Mouse (Mus musculus): ENCODE results near the gene Armh3. TPM values are rescaled to one million over a fixed set of nuclear protein-coding genes. Genes with fewer than 3 reads are reported as not detected.
A peak's percentile ranks its signal among the peaks of the same experiment; 100 is the strongest.

Gene Armh3
- total and polyA plus RNA-seq, 3 experiments, result 4.1 to 10.8 TPM; not detected in 1

GRCm38 (mm10) chr19:45953286-45953685, 45.0 kb downstream of the Armh3 start:
- Histone ChIP-seq H3K27me3 (ENCODE audit: control insufficient read depth in 1 of 2, insufficient read depth in 2 of 2, low read length in 2 of 2) (no peaks in the 10 kb centered on the region), H3K79me2 (ENCODE audit: control insufficient read depth, insufficient read depth, low read length, poor library complexity) (no peaks in the 10 kb centered on the region), H3K4me3 (ENCODE audit: control insufficient read depth in 1 of 2, insufficient read depth in 1 of 2, low read depth in 2 of 2, low read length in 2 of 2) (no peak overlapping the region), H3K9me3 (replicated peaks; ENCODE audit: insufficient read depth, low read length) (no peaks in the 10 kb centered on the region), H3K4me1 (ENCODE audit: control insufficient read depth in 1 of 2, insufficient read depth in 2 of 2, low read length in 2 of 2) (no peaks in the 10 kb centered on the region), H3K27ac (ENCODE audit: control insufficient read depth, low read depth, low read length) (no peak overlapping the region), H3K36me3 (ENCODE audit: control insufficient read depth in 1 of 2, insufficient read depth in 2 of 2, low read length in 2 of 2) (no peaks in the 10 kb centered on the region), H3K9ac (ENCODE audit: control insufficient read depth, low read depth, low read length, poor library complexity, severe bottlenecking) (no peak overlapping the region)
- DNase-seq (ENCODE audit: low read depth, low spot score), result peak; percentile 70
- TF ChIP-seq RAD21 (IDR thresholded peaks at IDR 0.05; ENCODE audit: low read depth, low read length), result peak; percentile 93
- 0 out of 2 replicates have a peak, but pooled peaks have one; percentile 23 for TF ChIP-seq MYC (IDR thresholded peaks at IDR 0.05; ENCODE audit: low read depth, low read length)
- TF ChIP-seq ZMIZ1 (IDR thresholded peaks at IDR 0.05; ENCODE audit: low read depth, low read length), result no peak
- 0 out of 2 replicates have a peak, but pooled peaks have one; percentile 14 for TF ChIP-seq TBP (IDR thresholded peaks at IDR 0.05; ENCODE audit: low read depth, low read length)
- peak; percentile 79 for TF ChIP-seq ZC3H11A (IDR thresholded peaks at IDR 0.05; ENCODE audit: low read depth, low read length)
- TF ChIP-seq GATA1 (IDR thresholded peaks at IDR 0.05; ENCODE audit: low read depth, low read length), result no peak
- TF ChIP-seq JUND (IDR thresholded peaks at IDR 0.05; ENCODE audit: low read depth, low read length), result 0 out of 2 replicates have a peak, but pooled peaks have one; percentile 12
- no peak for TF ChIP-seq KAT2A (conservative IDR thresholded peaks at IDR 0.05; ENCODE audit: low read depth, low read length)
- peak; percentile 77 to 94 (median 94) for TF ChIP-seq CTCF (IDR thresholded peaks at IDR 0.05 in 2 of 3, conservative IDR thresholded peaks at IDR 0.05 in 1 of 3; ENCODE audit: control insufficient read depth in 1 of 3, insufficient read depth in 1 of 3, low read depth in 2 of 3, low read length in 3 of 3, poor library complexity in 1 of 3, severe bottlenecking in 1 of 3)
- peak; percentile 94 for TF ChIP-seq SMC3 (IDR thresholded peaks at IDR 0.05; ENCODE audit: low read depth, low read length)
- TF ChIP-seq SIN3A (IDR thresholded peaks at IDR 0.05; ENCODE audit: low read length), result 0 out of 2 replicates have a peak, but pooled peaks have one; percentile 25

- H3K9me3 ChIP-seq (replicated peaks; ENCODE audit: insufficient read depth, low read length), result no peaks in the 10 kb centered on the region
Measured at GRCm38 (mm10) chr19:45949236-45949635, 49.1 kb downstream of the Armh3 start.

GRCm38 (mm10) chr19:45947764-45948163, 50.5 kb downstream of the Armh3 start:
- TF ChIP-seq CHD1 (IDR thresholded peaks at IDR 0.05; ENCODE audit: low read depth, low read length) (no peak), NRF1 (IDR thresholded peaks at IDR 0.05; ENCODE audit: insufficient read depth, low read depth, low read length, poor library complexity, severe bottlenecking) (no peak), USF1 (IDR thresholded peaks at IDR 0.05; ENCODE audit: low read depth, low read length) (no peak), MAX (IDR thresholded peaks at IDR 0.05; ENCODE audit: low read length) (no peak), ZNF384 (IDR thresholded peaks at IDR 0.05; ENCODE audit: low read depth, low read length) (no peak), RCOR1 (IDR thresholded peaks at IDR 0.05; ENCODE audit: low read depth, low read length) (no peak), MAFK (IDR thresholded peaks at IDR 0.05; ENCODE audit: borderline replicate concordance, low read depth, low read length) (no peak), UBTF (IDR thresholded peaks at IDR 0.05; ENCODE audit: borderline replicate concordance, insufficient read depth, low read depth, low read length) (no peak)
- DNase-seq (ENCODE audit: low read depth, low spot score), result no peak
- Histone ChIP-seq H3K27ac (ENCODE audit: control insufficient read depth, low read depth, low read length) (no peak overlapping the region), H3K27me3 (ENCODE audit: control insufficient read depth in 1 of 2, insufficient read depth in 2 of 2, low read length in 2 of 2) (no peaks in the 10 kb centered on the region), H3K4me1 (ENCODE audit: control insufficient read depth in 1 of 2, insufficient read depth in 2 of 2, low read length in 2 of 2) (peaks cover 4 to 5% of the 10 kb centered on the region in 2 experiments; a peak in 3 of 4 replicates), H3K36me3 (ENCODE audit: control insufficient read depth in 1 of 2, insufficient read depth in 2 of 2, low read length in 2 of 2) (peaks cover 0 to 5% of the 10 kb centered on the region in 2 experiments; a peak in 2 of 4 replicates), H3K9me3 (replicated peaks; ENCODE audit: insufficient read depth, low read length) (no peaks in the 10 kb centered on the region), H3K79me2 (ENCODE audit: control insufficient read depth, insufficient read depth, low read length, poor library complexity) (no peaks in the 10 kb centered on the region), H3K9ac (ENCODE audit: control insufficient read depth, low read depth, low read length, poor library complexity, severe bottlenecking) (no peak overlapping the region), H3K4me3 (ENCODE audit: control insufficient read depth in 1 of 2, insufficient read depth in 1 of 2, low read depth in 2 of 2, low read length in 2 of 2) (no peak overlapping the region)

More at GRCm38 (mm10) chr19:45949236-45949635, 49.1 kb downstream of the Armh3 start:
- Histone ChIP-seq H3K4me1 (ENCODE audit: control insufficient read depth in 1 of 2, insufficient read depth in 2 of 2, low read length in 2 of 2) (peaks cover 0 to 3% of the 10 kb centered on the region in 2 experiments; a peak in 1 of 4 replicates), H3K27ac (ENCODE audit: control insufficient read depth, low read depth, low read length) (no peak overlapping the region), H3K79me2 (ENCODE audit: control insufficient read depth, insufficient read depth, low read length, poor library complexity) (no peaks in the 10 kb centered on the region), H3K4me3 (ENCODE audit: control insufficient read depth in 1 of 2, insufficient read depth in 1 of 2, low read depth in 2 of 2, low read length in 2 of 2) (no peak overlapping the region), H3K36me3 (ENCODE audit: control insufficient read depth in 1 of 2, insufficient read depth in 2 of 2, low read length in 2 of 2) (peaks cover 0 to under 1% of the 10 kb centered on the region in 2 experiments; a peak in 2 of 4 replicates), H3K27me3 (ENCODE audit: control insufficient read depth in 1 of 2, insufficient read depth in 2 of 2, low read length in 2 of 2) (no peaks in the 10 kb centered on the region), H3K9ac (ENCODE audit: control insufficient read depth, low read depth, low read length, poor library complexity, severe bottlenecking) (no peak overlapping the region)
- no peak for DNase-seq (ENCODE audit: low read depth, low spot score)
- TF ChIP-seq MEF2A (IDR thresholded peaks at IDR 0.05; ENCODE audit: extremely low read depth, insufficient replicate concordance, low read depth, low read length, poor library complexity, severe bottlenecking) (no peak), TBP (IDR thresholded peaks at IDR 0.05; ENCODE audit: low read depth, low read length) (no peak)

Measured in MEL (cell line).